Mouse (Mus musculus): ENCODE data around the gene Sugt1. TPM values are rescaled to one million over a fixed set of nuclear protein-coding genes. Genes with fewer than 3 reads are reported as not detected.
A peak's percentile ranks its signal among the peaks of the same experiment; 100 is the strongest.

The Sugt1 gene
- polyA plus RNA-seq, 1 experiment: 10.6 TPM

GRCm38 (mm10) chr14:79562745-79563144, 24.7 kb upstream of the Sugt1 start:
- peak; percentile 75 for DNase-seq
- peaks cover 9% of the 10 kb centered on the region for H3K36me3 ChIP-seq (ENCODE audit: control insufficient read depth, insufficient read depth, low read length)
- H3K4me1 ChIP-seq (ENCODE audit: control insufficient read depth, insufficient read depth, low read length): peaks cover 4% of the 10 kb centered on the region; the same call in 1 of the 2 replicates
- H3K27me3 ChIP-seq (replicated peaks; ENCODE audit: control insufficient read depth, insufficient read depth, low read length): no peaks in the 10 kb centered on the region
- WGBS: 9% methylated on average over 5 of the region's 5 CpGs
- peak overlapping the region; percentile 36 for H3K27ac ChIP-seq (ENCODE audit: insufficient read depth, low read depth, low read length)
- no peak overlapping the region for H3K4me3 ChIP-seq (ENCODE audit: insufficient read depth, low read depth, low read length)
- TF ChIP-seq CTCF (conservative IDR thresholded peaks at IDR 0.05; ENCODE audit: insufficient read depth, insufficient read length, low read depth, low read length) (peak; percentile 86), POLR2A (IDR thresholded peaks at IDR 0.05; ENCODE audit: low read depth, low read length) (no peak)

- TF ChIP-seq POLR2A (IDR thresholded peaks at IDR 0.05; ENCODE audit: low read depth, low read length): no peak
- peak; percentile 40 for TF ChIP-seq CTCF (conservative IDR thresholded peaks at IDR 0.05; ENCODE audit: insufficient read depth, insufficient read length, low read depth, low read length)
- H3K27ac ChIP-seq (ENCODE audit: insufficient read depth, low read depth, low read length): no peak overlapping the region
- no peak overlapping the region for H3K4me3 ChIP-seq (ENCODE audit: insufficient read depth, low read depth, low read length)
- H3K36me3 ChIP-seq (ENCODE audit: control insufficient read depth, insufficient read depth, low read length): peaks cover 13% of the 10 kb centered on the region
- WGBS: 83% methylated on average over 6 of the region's 6 CpGs
- H3K27me3 ChIP-seq (replicated peaks; ENCODE audit: control insufficient read depth, insufficient read depth, low read length): no peaks in the 10 kb centered on the region
- no peak for DNase-seq
- H3K4me1 ChIP-seq (ENCODE audit: control insufficient read depth, insufficient read depth, low read length): peaks cover 4% of the 10 kb centered on the region; the same call in 1 of the 2 replicates
These were observed 22.7 kb upstream of the Sugt1 start for GRCm38 (mm10) chr14:79564784-79565183.

- no peak for DNase-seq
- H3K36me3 ChIP-seq (ENCODE audit: control insufficient read depth, insufficient read depth, low read length): peaks cover 7% of the 10 kb centered on the region
- TF ChIP-seq POLR2A (IDR thresholded peaks at IDR 0.05; ENCODE audit: low read depth, low read length) (no peak), CTCF (conservative IDR thresholded peaks at IDR 0.05; ENCODE audit: insufficient read depth, insufficient read length, low read depth, low read length) (no peak)
- 78% methylated on average over 13 of the region's 13 CpGs for WGBS
- H3K27me3 ChIP-seq (replicated peaks; ENCODE audit: control insufficient read depth, insufficient read depth, low read length): no peaks in the 10 kb centered on the region
- H3K27ac ChIP-seq (ENCODE audit: insufficient read depth, low read depth, low read length): no peak overlapping the region
- no peaks in the 10 kb centered on the region for H3K4me1 ChIP-seq (ENCODE audit: control insufficient read depth, insufficient read depth, low read length)
- H3K4me3 ChIP-seq (ENCODE audit: insufficient read depth, low read depth, low read length): no peak overlapping the region
These were observed 13.9 kb upstream of the Sugt1 start for GRCm38 (mm10) chr14:79573482-79574191.

GRCm38 (mm10) chr14:79574361-79574760, 13.1 kb upstream of the Sugt1 start:
- WGBS: 89% methylated on average over 1 of the region's 1 CpGs
- no peak overlapping the region for H3K27ac ChIP-seq (ENCODE audit: insufficient read depth, low read depth, low read length)
- H3K27me3 ChIP-seq (replicated peaks; ENCODE audit: control insufficient read depth, insufficient read depth, low read length): no peaks in the 10 kb centered on the region
- no peak for TF ChIP-seq POLR2A (IDR thresholded peaks at IDR 0.05; ENCODE audit: low read depth, low read length)
- TF ChIP-seq CTCF (conservative IDR thresholded peaks at IDR 0.05; ENCODE audit: insufficient read depth, insufficient read length, low read depth, low read length): no peak
- H3K4me3 ChIP-seq (ENCODE audit: insufficient read depth, low read depth, low read length): no peak overlapping the region
- H3K4me1 ChIP-seq (ENCODE audit: control insufficient read depth, insufficient read depth, low read length): no peaks in the 10 kb centered on the region
- peaks cover 9% of the 10 kb centered on the region for H3K36me3 ChIP-seq (ENCODE audit: control insufficient read depth, insufficient read depth, low read length)
- DNase-seq: peak; percentile 25

GRCm38 (mm10) chr14:79583526-79584245, 3.8 kb upstream of the Sugt1 start:
- Histone ChIP-seq H3K4me3 (ENCODE audit: insufficient read depth, low read depth, low read length) (no peak overlapping the region), H3K27ac (ENCODE audit: insufficient read depth, low read depth, low read length) (no peak overlapping the region), H3K4me1 (ENCODE audit: control insufficient read depth, insufficient read depth, low read length) (peaks cover 7% of the 10 kb centered on the region), H3K36me3 (ENCODE audit: control insufficient read depth, insufficient read depth, low read length) (peaks cover under 1% of the 10 kb centered on the region; the same call in 1 of the 2 replicates), H3K27me3 (replicated peaks; ENCODE audit: control insufficient read depth, insufficient read depth, low read length) (no peaks in the 10 kb centered on the region)
- TF ChIP-seq CTCF (conservative IDR thresholded peaks at IDR 0.05; ENCODE audit: insufficient read depth, insufficient read length, low read depth, low read length): no peak
- no peak for TF ChIP-seq POLR2A (IDR thresholded peaks at IDR 0.05; ENCODE audit: low read depth, low read length)
- no peak for DNase-seq
- WGBS: 89% methylated on average over 5 of the region's 5 CpGs

GRCm38 (mm10) chr14:79586499-79587138, 872 bp upstream of the Sugt1 start:
- Histone ChIP-seq H3K4me1 (ENCODE audit: control insufficient read depth, insufficient read depth, low read length) (peaks cover 8% of the 10 kb centered on the region), H3K4me3 (ENCODE audit: insufficient read depth, low read depth, low read length) (peak overlapping the region; percentile 91), H3K36me3 (ENCODE audit: control insufficient read depth, insufficient read depth, low read length) (no peaks in the 10 kb centered on the region), H3K27ac (ENCODE audit: insufficient read depth, low read depth, low read length) (peak overlapping the region; percentile 100), H3K27me3 (replicated peaks; ENCODE audit: control insufficient read depth, insufficient read depth, low read length) (no peaks in the 10 kb centered on the region)
- no peak for DNase-seq
- 31% methylated on average over 16 of the region's 16 CpGs for whole genome bisulfite sequencing
- TF ChIP-seq CTCF (conservative IDR thresholded peaks at IDR 0.05; ENCODE audit: insufficient read depth, insufficient read length, low read depth, low read length) (no peak), POLR2A (IDR thresholded peaks at IDR 0.05; ENCODE audit: low read depth, low read length) (no peak)

GRCm38 (mm10) chr14:79587852-79588229, 350 bp downstream of the Sugt1 start:
- Histone ChIP-seq H3K27ac (ENCODE audit: insufficient read depth, low read depth, low read length) (peak overlapping the region; percentile 41), H3K27me3 (replicated peaks; ENCODE audit: control insufficient read depth, insufficient read depth, low read length) (no peaks in the 10 kb centered on the region), H3K4me1 (ENCODE audit: control insufficient read depth, insufficient read depth, low read length) (peaks cover 8% of the 10 kb centered on the region), H3K36me3 (ENCODE audit: control insufficient read depth, insufficient read depth, low read length) (no peaks in the 10 kb centered on the region), H3K4me3 (ENCODE audit: insufficient read depth, low read depth, low read length) (peak overlapping the region; percentile 65)
- no peak for DNase-seq
- TF ChIP-seq CTCF (conservative IDR thresholded peaks at IDR 0.05; ENCODE audit: insufficient read depth, insufficient read length, low read depth, low read length): no peak
- under 1% methylated on average over 9 of the region's 9 CpGs for WGBS
